Mouse (Mus musculus) E14TG2a.4 (cell line): ENCODE results near the gene Snx13.

ENCODE experiments used
- H3K27me3 ChIP-seq: 2 replicates; pipeline ENCODE4 v1.6.1; 2014; ENCODE audit warnings: low read length, control low read depth; ENCODE audit not compliant: insufficient read depth
- H3K36me3 ChIP-seq: 2 replicates; pipeline ENCODE4 v1.6.1; 2014; ENCODE audit warnings: low read length, control low read depth; ENCODE audit not compliant: insufficient read depth
- H3K4me1 ChIP-seq: replicated peaks from 2 replicates; pipeline ENCODE4 v1.6.1; 2014; ENCODE audit warnings: low read depth, low read length, control low read depth
- H3K4me3 ChIP-seq: replicated peaks from 2 replicates; pipeline ENCODE4 v1.5.1; 2014; ENCODE audit warnings: mild to moderate bottlenecking, low read length
- H3K9me3 ChIP-seq: 2 replicates; pipeline ENCODE4 v1.6.1; 2014; ENCODE audit warnings: low read length, control low read depth
- CTCF ChIP-seq: conservative IDR thresholded peaks from 2 replicates; pipeline ENCODE4 v1.5.1; 2014; ENCODE audit warnings: low read length
- NANOG ChIP-seq: IDR thresholded peaks from 2 replicates; pipeline ENCODE4 v1.6.1; 2014; ENCODE audit warnings: borderline replicate concordance, low read length, mixed read lengths
- POU5F1 ChIP-seq: IDR thresholded peaks from 2 replicates; pipeline ENCODE4 v1.6.1; 2014; ENCODE audit warnings: low read length, borderline replicate concordance

Gene Snx13

GRCm38 (mm10) chr12:35050964-35051758, 4.2 kb downstream of the Snx13 start:
- Histone ChIP-seq H3K27me3 (no peaks in the 10 kb centered on the region), H3K9me3 (no peaks in the 10 kb centered on the region), H3K4me1 (peaks cover 17% of the 10 kb centered on the region), H3K36me3 (no peaks in the 10 kb centered on the region), H3K4me3 (no peak overlapping the region)
- TF ChIP-seq CTCF (no peak), POU5F1 (no peak), NANOG (no peak)

- no peaks in the 10 kb centered on the region for H3K9me3 ChIP-seq
- no peaks in the 10 kb centered on the region for H3K36me3 ChIP-seq
- no peak for TF ChIP-seq NANOG
- TF ChIP-seq CTCF = no peak
- TF ChIP-seq POU5F1 = no peak
- H3K4me3 ChIP-seq = no peak overlapping the region
- no peaks in the 10 kb centered on the region for H3K27me3 ChIP-seq
- 0 out of 2 replicates have a peak, but pooled peaks cover 6% of the 10 kb centered on the region for H3K4me1 ChIP-seq
These were observed 7.4 kb downstream of the Snx13 start for GRCm38 (mm10) chr12:35054420-35054819.

GRCm38 (mm10) chr12:35055114-35056095, 8.4 kb downstream of the Snx13 start:
- TF ChIP-seq CTCF (no peak), POU5F1 (no peak), NANOG (no peak)
- H3K36me3 ChIP-seq = no peaks in the 10 kb centered on the region
- no peaks in the 10 kb centered on the region for H3K27me3 ChIP-seq
- no peaks in the 10 kb centered on the region for H3K9me3 ChIP-seq
- H3K4me1 ChIP-seq = 0 out of 2 replicates have a peak, but pooled peaks cover 6% of the 10 kb centered on the region
- no peak overlapping the region for H3K4me3 ChIP-seq

GRCm38 (mm10) chr12:35063697-35064468, 16.9 kb downstream of the Snx13 start:
- H3K4me3 ChIP-seq = no peak overlapping the region
- no peak for TF ChIP-seq NANOG
- no peak for TF ChIP-seq CTCF
- no peak for TF ChIP-seq POU5F1
- H3K4me1 ChIP-seq = no peaks in the 10 kb centered on the region
- no peaks in the 10 kb centered on the region for H3K9me3 ChIP-seq
- no peaks in the 10 kb centered on the region for H3K27me3 ChIP-seq
- H3K36me3 ChIP-seq = no peaks in the 10 kb centered on the region

- H3K9me3 ChIP-seq = no peaks in the 10 kb centered on the region
- no peaks in the 10 kb centered on the region for H3K4me1 ChIP-seq
These were observed 20.6 kb downstream of the Snx13 start for GRCm38 (mm10) chr12:35067621-35068020.

GRCm38 (mm10) chr12:35071336-35071735, 24.4 kb downstream of the Snx13 start:
- H3K36me3 ChIP-seq = no peaks in the 10 kb centered on the region
- TF ChIP-seq POU5F1 = no peak
- no peak for TF ChIP-seq CTCF
- TF ChIP-seq NANOG = no peak
- H3K4me3 ChIP-seq = no peak overlapping the region
- H3K27me3 ChIP-seq = no peaks in the 10 kb centered on the region
- H3K4me1 ChIP-seq = no peaks in the 10 kb centered on the region
- no peaks in the 10 kb centered on the region for H3K9me3 ChIP-seq

More at GRCm38 (mm10) chr12:35067621-35068020, 20.6 kb downstream of the Snx13 start:
- Histone ChIP-seq H3K36me3 (no peaks in the 10 kb centered on the region), H3K27me3 (no peaks in the 10 kb centered on the region), H3K4me3 (no peak overlapping the region)
- TF ChIP-seq CTCF (no peak), POU5F1 (no peak), NANOG (no peak)

GRCm38 (mm10) chr12:35072178-35072577, 25.2 kb downstream of the Snx13 start:
- Histone ChIP-seq H3K36me3 (no peaks in the 10 kb centered on the region), H3K4me1 (no peaks in the 10 kb centered on the region)
- TF ChIP-seq POU5F1 = no peak
- no peak for TF ChIP-seq NANOG
- no peak for TF ChIP-seq CTCF

GRCm38 (mm10) chr12:35075993-35076392, 29.0 kb downstream of the Snx13 start:
- H3K27me3 ChIP-seq = no peaks in the 10 kb centered on the region
- no peak for TF ChIP-seq CTCF
- no peak for TF ChIP-seq NANOG
- no peak for TF ChIP-seq POU5F1
- H3K4me3 ChIP-seq = no peak overlapping the region
- H3K36me3 ChIP-seq = no peaks in the 10 kb centered on the region
- H3K4me1 ChIP-seq = no peaks in the 10 kb centered on the region
- H3K9me3 ChIP-seq = no peaks in the 10 kb centered on the region

More at GRCm38 (mm10) chr12:35072178-35072577, 25.2 kb downstream of the Snx13 start:
- Histone ChIP-seq H3K27me3 (no peaks in the 10 kb centered on the region), H3K9me3 (no peaks in the 10 kb centered on the region), H3K4me3 (no peak overlapping the region)
